Comparison of ENCODE assay signal across 21 mouse cellular contexts in the genomic region with DNA sequence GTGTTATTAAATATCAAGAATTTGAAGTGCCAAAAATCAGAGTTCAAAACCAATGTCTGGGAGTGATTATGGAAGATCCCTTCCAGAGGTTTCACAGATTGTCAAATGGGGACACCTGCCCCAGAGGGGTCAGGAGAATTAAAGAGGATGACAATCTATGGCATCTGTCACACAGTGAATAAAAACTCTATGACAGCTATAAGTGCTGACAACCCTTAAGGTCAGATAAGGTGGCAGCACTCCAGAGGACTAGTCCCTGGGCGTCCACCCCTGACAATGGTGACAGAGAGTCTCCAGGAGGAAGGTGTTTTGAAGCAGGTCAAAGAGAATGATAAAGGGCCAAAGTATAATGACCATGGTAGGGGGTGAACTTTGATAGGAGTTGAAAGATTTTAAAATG. TPM values are rescaled to one million over a fixed set of nuclear protein-coding genes. Genes with fewer than 3 reads are reported as not detected.
DNase-seq lines count a peak whose midpoint lies in the region; ATAC-seq and TF ChIP-seq lines count a peak whose summit lies in the region.
"Had no signal": no experiment of that assay in that cellular context is flagged by ENCODE, and none has a peak within 500 bp of the region (broad histone marks: within the 10 kb centered on the region; RNA-seq: fewer than 3 reads in every experiment).

No protein-coding gene starts in this region.

- DNase-seq in midbrain, embryonic 11.5 days (ENCODE audit: low spot score, missing footprints), result peak; percentile 65
- no peak for DNase-seq in liver, embryonic 11.5 days (ENCODE audit: low spot score)
- DNase-seq in adrenal gland, adult 2 months, result no peak
- DNase-seq in kidney, adult 2 months, result no peak
- no peak for DNase-seq in layer of hippocampus, postnatal 25 days (ENCODE audit: extremely low spot score in 1 of 2, low spot score in 1 of 2)
- DNase-seq: adrenal gland, postnatal 10 days; cerebellum, adult 11-12 months; cerebellum, adult 9-11 months; cerebellum, postnatal 36 days; heart, adult 2 months had no signal

- no peak overlapping the region for H3K4me3 ChIP-seq in midbrain, embryonic 11.5 days (ENCODE audit: low read depth, low read length)
- H3K4me3 ChIP-seq in midbrain, embryonic 15.5 days, result no peak overlapping the region
- H3K4me3 ChIP-seq in liver, embryonic 11.5 days (ENCODE audit: low read depth, low read length), result no peak overlapping the region
- no peak overlapping the region for H3K4me3 ChIP-seq in liver, embryonic 15.5 days (replicated peaks)
- H3K4me3 ChIP-seq in kidney, adult 2 months (ENCODE audit: insufficient read depth, low read depth, low read length), result no peak overlapping the region
- H3K4me3 ChIP-seq: embryonic facial prominence, embryonic 15.5 days; erythroblast, embryonic 14.5 days; forebrain, embryonic 10.5 days; heart, adult 2 months; heart, embryonic 12.5 days; hindbrain, embryonic 10.5 days had no signal

- H3K4me2 ChIP-seq in midbrain, embryonic 11.5 days, result no peak overlapping the region
- no peak overlapping the region for H3K4me2 ChIP-seq in midbrain, embryonic 15.5 days
- H3K4me2 ChIP-seq in liver, embryonic 11.5 days, result no peak overlapping the region
- no peak overlapping the region for H3K4me2 ChIP-seq in liver, embryonic 15.5 days
- H3K4me2 ChIP-seq: embryonic facial prominence, embryonic 15.5 days; heart, embryonic 12.5 days; hindbrain, embryonic 14.5 days had no signal

- no peak for TF ChIP-seq CTCF in kidney, adult 2 months (conservative IDR thresholded peaks at IDR 0.05; ENCODE audit: insufficient read depth, insufficient read length, low read depth, low read length)

- ATAC-seq in midbrain, embryonic 11.5 days (ENCODE audit: low FRiP score), result no peak
- no peak for ATAC-seq in midbrain, embryonic 15.5 days (replicated peaks)
- ATAC-seq in liver, embryonic 11.5 days (replicated peaks; ENCODE audit: low FRiP score), result peak; percentile 54; the same call in 1 of the 2 replicates
- ATAC-seq in liver, embryonic 15.5 days (ENCODE audit: insufficient read depth), result 0 out of 2 replicates have a peak, but pooled peaks have one; percentile 45
- ATAC-seq in megakaryocyte-erythroid progenitor cell, adult 5-6 weeks (replicated peaks; ENCODE audit: low FRiP score, low TSS enrichment, poor library complexity, severe bottlenecking), result peak; percentile 87
- ATAC-seq: forebrain, embryonic 14.5 days had no signal

- 62% methylated on average over 1 of the region's 1 CpGs for WGBS in midbrain, embryonic 11.5 days
- WGBS in midbrain, embryonic 15.5 days, result 68% methylated on average over 1 of the region's 1 CpGs
- 34% methylated on average over 1 of the region's 1 CpGs for WGBS in liver, embryonic 11.5 days
- WGBS in liver, embryonic 15.5 days (ENCODE audit: insufficient replicate concordance), result 14% methylated on average over 1 of the region's 1 CpGs
- 32% methylated on average over 1 of the region's 1 CpGs for WGBS in kidney, adult 2 months

- no peak overlapping the region for H3K27ac ChIP-seq in midbrain, embryonic 11.5 days (ENCODE audit: low read depth, low read length)
- no peak overlapping the region for H3K27ac ChIP-seq in midbrain, embryonic 15.5 days
- H3K27ac ChIP-seq in liver, embryonic 11.5 days (ENCODE audit: low read depth, low read length), result no peak overlapping the region
- no peak overlapping the region for H3K27ac ChIP-seq in liver, embryonic 15.5 days (replicated peaks)
- no peak overlapping the region for H3K27ac ChIP-seq in kidney, adult 2 months (ENCODE audit: insufficient read depth, low read depth, low read length)
- H3K27ac ChIP-seq: embryonic facial prominence, embryonic 15.5 days; forebrain, embryonic 10.5 days; heart, adult 2 months; hindbrain, embryonic 10.5 days; hindbrain, embryonic 14.5 days had no signal

- H3K4me1 ChIP-seq in midbrain, embryonic 11.5 days (ENCODE audit: control insufficient read depth, insufficient read depth, low read length), result peaks cover 6% of the 10 kb centered on the region; the same call in 1 of the 2 replicates
- peaks cover 9% of the 10 kb centered on the region for H3K4me1 ChIP-seq in midbrain, embryonic 15.5 days
- peaks cover 10% of the 10 kb centered on the region for H3K4me1 ChIP-seq in liver, embryonic 11.5 days (replicated peaks; ENCODE audit: control insufficient read depth, insufficient read depth, low read length)
- H3K4me1 ChIP-seq in liver, embryonic 15.5 days (replicated peaks), result peaks cover 18% of the 10 kb centered on the region
- H3K4me1 ChIP-seq in kidney, adult 2 months (ENCODE audit: control insufficient read depth, insufficient read depth, low read length), result peaks cover 3% of the 10 kb centered on the region; the same call in 1 of the 2 replicates

- no peaks in the 10 kb centered on the region for H3K27me3 ChIP-seq in midbrain, embryonic 11.5 days (ENCODE audit: control insufficient read depth, insufficient read depth, low read length)
- no peaks in the 10 kb centered on the region for H3K27me3 ChIP-seq in midbrain, embryonic 15.5 days (replicated peaks)
- H3K27me3 ChIP-seq in liver, embryonic 11.5 days (replicated peaks; ENCODE audit: control insufficient read depth, insufficient read depth, low read length), result no peaks in the 10 kb centered on the region
- H3K27me3 ChIP-seq in liver, embryonic 15.5 days, result no peaks in the 10 kb centered on the region
- no peaks in the 10 kb centered on the region for H3K27me3 ChIP-seq in kidney, adult 2 months (replicated peaks; ENCODE audit: control insufficient read depth, insufficient read depth, low read length)
- H3K27me3 ChIP-seq: CH12.LX; embryonic facial prominence, embryonic 15.5 days; heart, embryonic 12.5 days had no signal

- H3K9me3 ChIP-seq in midbrain, embryonic 11.5 days (ENCODE audit: control insufficient read depth, low read length), result no peaks in the 10 kb centered on the region
- H3K9me3 ChIP-seq in midbrain, embryonic 15.5 days, result no peaks in the 10 kb centered on the region
- H3K9me3 ChIP-seq in liver, embryonic 11.5 days (ENCODE audit: control insufficient read depth, low read length), result no peaks in the 10 kb centered on the region
- H3K9me3 ChIP-seq in liver, embryonic 15.5 days (replicated peaks), result no peaks in the 10 kb centered on the region
- H3K9me3 ChIP-seq: embryonic facial prominence, embryonic 15.5 days; forebrain, embryonic 10.5 days; heart, embryonic 12.5 days; hindbrain, embryonic 10.5 days had no signal

- no peak for TF ChIP-seq POLR2A in kidney, adult 2 months (IDR thresholded peaks at IDR 0.05; ENCODE audit: low read depth, low read length)

- no peaks in the 10 kb centered on the region for H3K36me3 ChIP-seq in midbrain, embryonic 11.5 days (ENCODE audit: control insufficient read depth, insufficient read depth, low read length)
- H3K36me3 ChIP-seq in midbrain, embryonic 15.5 days (replicated peaks), result no peaks in the 10 kb centered on the region
- 0 out of 2 replicates have a peak, but pooled peaks cover 2% of the 10 kb centered on the region for H3K36me3 ChIP-seq in liver, embryonic 11.5 days (ENCODE audit: control insufficient read depth, insufficient read depth, low read length)
- 0 out of 2 replicates have a peak, but pooled peaks cover 7% of the 10 kb centered on the region for H3K36me3 ChIP-seq in liver, embryonic 15.5 days (replicated peaks)
- H3K36me3 ChIP-seq in kidney, adult 2 months (ENCODE audit: control insufficient read depth, insufficient read depth, low read length), result no peaks in the 10 kb centered on the region

- H3K9ac ChIP-seq in midbrain, embryonic 11.5 days (ENCODE audit: low read length), result no peak overlapping the region
- H3K9ac ChIP-seq in midbrain, embryonic 15.5 days, result no peak overlapping the region
- no peak overlapping the region for H3K9ac ChIP-seq in liver, embryonic 11.5 days (ENCODE audit: low read depth, low read length)
- H3K9ac ChIP-seq in liver, embryonic 15.5 days, result no peak overlapping the region
- H3K9ac ChIP-seq: embryonic facial prominence, embryonic 15.5 days; heart, embryonic 12.5 days; hindbrain, embryonic 14.5 days had no signal

RNA-seq across cellular contexts. Expression of a gene that starts 44.0 kb away (rescaled TPM):
- polyA plus RNA-seq in midbrain, embryonic 11.5 days (2014; fragmentation: Nextera tagmentation; extraction: Ambion mirVana), result 34.4 and 38.0 TPM in 2 replicates
- 36.9 and 40.8 TPM in 2 replicates for polyA plus RNA-seq in midbrain, embryonic 15.5 days (2015; fragmentation: Nextera tagmentation; extraction: Ambion mirVana)
- polyA plus RNA-seq in liver, embryonic 11.5 days (2014; fragmentation: Nextera tagmentation; extraction: Ambion mirVana), result 15.8 and 19.0 TPM in 2 replicates
- 3.5 and 3.7 TPM in 2 replicates for polyA plus RNA-seq in liver, embryonic 15.5 days (2015; fragmentation: Nextera tagmentation; extraction: Ambion mirVana)
- total RNA-seq in megakaryocyte-erythroid progenitor cell, adult 5-6 weeks (2014; fragmentation: Nextera tagmentation), result 47.6 and 49.7 TPM in 2 replicates
- 32.2 and 53.2 TPM in 2 replicates for total RNA-seq in megakaryocyte-erythroid progenitor cell, adult 5-6 weeks (2017)
- total RNA-seq in adrenal gland, adult 2 months (2021), result 10 to 100 TPM; 27.7 to 34.1 TPM
- 5.7 and 6.6 TPM in 2 replicates for polyA plus RNA-seq in adrenal gland, adult 2 months (2012; rRNA removed)
- 7.7 and 9.4 TPM in 2 replicates for polyA plus RNA-seq in kidney, adult 2 months (2012; rRNA removed)
- total RNA-seq in layer of hippocampus, postnatal 25 days (2021), result 10 to 100 TPM; 46.8 to 70.6 TPM

Comparison
In these comparisons a context has a peak if more than half of its experiments do, and no peak if none do; other contexts are left out.
1. ATAC-seq: peak in liver, embryonic 11.5 days (single experiment), liver, embryonic 15.5 days (single experiment) and megakaryocyte-erythroid progenitor cell, adult 5-6 weeks (single experiment); none in midbrain, embryonic 11.5 days (single experiment) and midbrain, embryonic 15.5 days (single experiment).